Mouse (Mus musculus): ENCODE data around the gene Tmem245.

Tmem245 gene

GRCm38 (mm10) chr4:56946641-56947640 is at the start of gene Tmem245:
Tmem245 (minus strand) TSS chr4:56947437.
- peak; percentile 94 for DNase-seq

- DNase-seq: no peak
Measured at GRCm38 (mm10) chr4:56993331-56993730, 46.1 kb upstream of the Tmem245 start.

- no peak for DNase-seq
Measured at GRCm38 (mm10) chr4:56991951-56992350, 44.7 kb upstream of the Tmem245 start.

- DNase-seq: no peak
Measured at GRCm38 (mm10) chr4:56990215-56990584, 43.0 kb upstream of the Tmem245 start, which contains the start of gene Frrs1l. Frrs1l (minus strand) TSS chr4:56990391.

- no peak for DNase-seq
Measured at GRCm38 (mm10) chr4:56989431-56990214, 42.4 kb upstream of the Tmem245 start.

- no peak for DNase-seq
Measured at GRCm38 (mm10) chr4:56965586-56966179, 18.4 kb upstream of the Tmem245 start.

GRCm38 (mm10) chr4:56963687-56964086 is 16.4 kb upstream of the Tmem245 start:
- no peak for DNase-seq

- no peak for DNase-seq
Measured at GRCm38 (mm10) chr4:56961320-56961925, 14.2 kb upstream of the Tmem245 start.

GRCm38 (mm10) chr4:56957518-56957917 is 10.3 kb upstream of the Tmem245 start:
- no peak for DNase-seq

GRCm38 (mm10) chr4:56953235-56953634 is 6.0 kb upstream of the Tmem245 start:
- no peak for DNase-seq

GRCm38 (mm10) chr4:56951701-56952100 is 4.5 kb upstream of the Tmem245 start:
- DNase-seq: no peak

- DNase-seq: no peak
Measured at GRCm38 (mm10) chr4:56949494-56949893, 2.3 kb upstream of the Tmem245 start.

- no peak for DNase-seq
Measured at GRCm38 (mm10) chr4:56946180-56946579, 1.1 kb downstream of the Tmem245 start.

GRCm38 (mm10) chr4:56944286-56944685 is 3.0 kb downstream of the Tmem245 start:
- DNase-seq: no peak

- DNase-seq: peak; percentile 51
Measured at GRCm38 (mm10) chr4:56943258-56943657, 4.0 kb downstream of the Tmem245 start.

- no peak for DNase-seq
Measured at GRCm38 (mm10) chr4:56942567-56942966, 4.7 kb downstream of the Tmem245 start.

GRCm38 (mm10) chr4:56941481-56941880 is 5.8 kb downstream of the Tmem245 start:
- DNase-seq: no peak

- peak; percentile 28 for DNase-seq
Measured at GRCm38 (mm10) chr4:56937136-56937535, 10.1 kb downstream of the Tmem245 start.

- no peak for DNase-seq
Measured at GRCm38 (mm10) chr4:56935327-56935726, 11.9 kb downstream of the Tmem245 start.

GRCm38 (mm10) chr4:56933154-56933553 is 14.1 kb downstream of the Tmem245 start:
- DNase-seq: no peak

GRCm38 (mm10) chr4:56932096-56932495 is 15.1 kb downstream of the Tmem245 start:
- no peak for DNase-seq

- DNase-seq: no peak
Measured at GRCm38 (mm10) chr4:56930312-56930711, 16.9 kb downstream of the Tmem245 start.

- no peak for DNase-seq
Measured at GRCm38 (mm10) chr4:56926971-56927370, 20.3 kb downstream of the Tmem245 start.

All from lung, postnatal 14 days (tissue).